Mouse (Mus musculus): Measurements from ENCODE around the gene 4931414P19Rik.
"Not testable (repeated sequence)": the region's sequence is repeated elsewhere in the genome, so short reads cannot be mapped to it uniquely, and the experiment has no call there.

Gene 4931414P19Rik

GRCm38 (mm10) chr14:54624976-54625375 lies 19.2 kb upstream of the 4931414P19Rik start:
- no peak for DNase-seq

DNA sequence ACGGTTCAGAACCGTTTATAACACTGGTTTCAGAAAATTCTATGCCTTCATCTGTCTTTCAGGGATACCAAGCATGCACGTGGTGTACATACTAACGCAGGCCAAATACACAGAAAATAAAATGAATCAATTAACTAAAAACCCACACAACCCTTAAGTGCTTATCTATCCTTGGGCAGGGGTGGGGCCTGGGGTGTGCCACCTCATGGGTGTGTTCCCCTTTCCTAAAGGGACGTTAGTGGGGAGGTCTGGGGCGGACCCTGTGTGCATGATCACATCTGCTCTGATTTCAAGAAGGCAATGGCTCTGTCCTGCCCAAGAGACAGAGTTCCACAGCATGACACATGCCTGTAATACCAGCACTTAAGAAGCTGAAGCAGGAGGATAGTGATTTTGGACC lies 17.5 kb upstream of the 4931414P19Rik start:
- DNase-seq: no peak

- no peak for DNase-seq
Observed at GRCm38 (mm10) chr14:54621133-54621532, 15.3 kb upstream of the 4931414P19Rik start, which contains the start of gene Psmb11. Gene Psmb11, plus strand, starts transcription at chr14:54621433.

GRCm38 (mm10) chr14:54617897-54618365 lies 12.1 kb upstream of the 4931414P19Rik start, which contains the start of gene Psmb5:
Gene Psmb5, minus strand, starts transcription at chr14:54618022.
- peak; percentile 73 to 81 for DNase-seq

- DNase-seq: no peak
Observed at GRCm38 (mm10) chr14:54617152-54617896, 11.5 kb upstream of the 4931414P19Rik start.

GRCm38 (mm10) chr14:54616226-54616825 lies 10.5 kb upstream of the 4931414P19Rik start:
- DNase-seq: no peak

DNA sequence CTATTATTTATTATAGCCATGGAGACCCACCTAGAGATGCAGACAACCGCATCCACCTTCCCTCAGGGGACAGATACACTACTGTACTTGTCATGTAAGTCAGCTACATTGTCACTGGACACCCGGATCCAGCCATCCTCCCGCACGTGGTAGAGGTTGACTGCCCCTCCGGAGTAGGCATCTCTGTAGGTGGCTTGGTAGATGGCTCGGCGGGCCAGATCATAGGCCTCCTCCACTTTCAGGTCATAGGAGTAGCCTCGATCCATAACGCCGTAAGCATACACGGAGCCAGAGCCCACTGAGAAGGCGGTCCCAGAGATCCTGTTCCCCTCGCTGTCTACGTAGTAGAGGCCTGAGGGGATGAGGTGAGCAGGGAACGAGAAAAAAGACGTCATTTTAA lies 8.3 kb upstream of the 4931414P19Rik start:
- DNase-seq: not testable (repeated sequence)

GRCm38 (mm10) chr14:54610648-54611047 lies 4.9 kb upstream of the 4931414P19Rik start:
- DNase-seq: no peak

GRCm38 (mm10) chr14:54609962-54610361 lies 4.2 kb upstream of the 4931414P19Rik start:
- peak in 1 of 2 experiments; percentile 20 for DNase-seq

DNA sequence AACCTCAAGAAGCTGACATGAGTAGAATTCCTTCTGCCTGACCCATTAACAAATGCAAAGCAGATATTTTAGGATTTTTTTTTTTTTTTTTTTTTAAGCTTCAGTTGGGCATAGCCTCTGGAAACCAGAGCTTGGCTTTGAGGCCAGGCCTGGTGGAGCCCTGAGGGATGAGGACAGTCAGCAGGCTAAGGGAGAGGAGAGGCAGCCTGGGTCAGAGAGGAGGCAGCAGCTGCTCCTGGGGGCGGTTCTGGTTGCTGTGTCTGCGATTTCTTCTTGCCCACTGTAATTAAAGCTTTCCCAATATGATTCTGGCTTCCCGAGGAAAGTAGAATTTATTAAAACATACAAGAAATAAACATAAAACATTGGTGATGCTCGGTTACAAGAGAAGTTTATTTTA lies 3.5 kb upstream of the 4931414P19Rik start:
- no peak for DNase-seq

GRCm38 (mm10) chr14:54607226-54607625 lies 1.4 kb upstream of the 4931414P19Rik start:
- DNase-seq: no peak

DNA sequence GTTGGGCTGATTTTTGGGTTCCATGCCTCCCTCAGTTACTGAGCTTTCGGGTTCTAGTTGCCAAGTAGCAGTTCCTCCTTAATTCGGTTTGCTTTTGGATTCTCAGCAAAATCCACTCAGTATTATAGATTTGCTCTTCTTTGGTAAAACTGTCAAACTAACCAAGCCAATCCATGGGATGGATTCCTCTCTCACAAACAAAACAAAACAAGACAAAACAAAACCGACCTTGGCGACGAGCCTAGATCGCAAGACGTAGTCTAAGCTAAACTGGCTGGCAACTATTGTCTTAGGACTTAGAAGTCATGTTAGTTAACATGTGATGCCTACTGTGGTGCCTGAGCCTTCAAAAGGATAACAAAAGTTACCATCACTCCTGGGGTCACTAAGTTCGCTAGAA lies 2.1 kb downstream of the 4931414P19Rik start:
- no peak for DNase-seq

DNA sequence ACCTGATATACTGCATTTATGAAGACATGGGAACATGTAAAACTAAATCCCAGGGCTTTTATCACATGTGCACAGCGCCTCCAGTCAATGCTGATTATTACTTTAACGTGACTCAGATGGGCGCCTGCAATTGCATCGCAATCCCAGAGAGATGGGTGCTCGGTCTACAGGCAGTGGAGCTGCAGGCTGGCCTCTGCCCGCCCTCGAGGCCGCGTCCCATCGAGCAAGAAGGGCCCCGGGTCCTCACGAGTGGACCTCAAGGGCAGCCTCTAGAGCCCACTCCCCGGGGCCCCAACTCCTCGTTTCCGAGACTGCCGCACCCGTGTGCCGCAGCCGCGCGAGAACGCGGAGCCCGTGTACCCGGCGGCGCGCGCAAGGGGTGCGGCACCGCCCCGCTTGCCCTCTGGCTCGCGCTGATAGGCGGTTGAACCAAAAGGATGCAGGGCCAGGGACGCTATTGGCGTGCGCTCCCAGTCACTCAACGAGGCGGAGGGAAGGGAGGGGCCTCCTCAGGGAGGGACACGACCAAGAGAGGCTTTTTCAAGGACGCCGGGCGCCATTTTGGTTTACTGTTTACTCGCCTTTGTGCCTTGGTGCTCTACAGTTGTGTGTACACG lies 2.6 kb downstream of the 4931414P19Rik start:
- DNase-seq: peak; percentile 91 to 92

- peak in 1 of 2 experiments; percentile 10 for DNase-seq
Observed at GRCm38 (mm10) chr14:54602613-54603012, 3.2 kb downstream of the 4931414P19Rik start.

GRCm38 (mm10) chr14:54601601-54602000 lies 4.2 kb downstream of the 4931414P19Rik start:
- DNase-seq: no peak

GRCm38 (mm10) chr14:54597084-54597483 lies 8.7 kb downstream of the 4931414P19Rik start:
- no peak for DNase-seq

DNA sequence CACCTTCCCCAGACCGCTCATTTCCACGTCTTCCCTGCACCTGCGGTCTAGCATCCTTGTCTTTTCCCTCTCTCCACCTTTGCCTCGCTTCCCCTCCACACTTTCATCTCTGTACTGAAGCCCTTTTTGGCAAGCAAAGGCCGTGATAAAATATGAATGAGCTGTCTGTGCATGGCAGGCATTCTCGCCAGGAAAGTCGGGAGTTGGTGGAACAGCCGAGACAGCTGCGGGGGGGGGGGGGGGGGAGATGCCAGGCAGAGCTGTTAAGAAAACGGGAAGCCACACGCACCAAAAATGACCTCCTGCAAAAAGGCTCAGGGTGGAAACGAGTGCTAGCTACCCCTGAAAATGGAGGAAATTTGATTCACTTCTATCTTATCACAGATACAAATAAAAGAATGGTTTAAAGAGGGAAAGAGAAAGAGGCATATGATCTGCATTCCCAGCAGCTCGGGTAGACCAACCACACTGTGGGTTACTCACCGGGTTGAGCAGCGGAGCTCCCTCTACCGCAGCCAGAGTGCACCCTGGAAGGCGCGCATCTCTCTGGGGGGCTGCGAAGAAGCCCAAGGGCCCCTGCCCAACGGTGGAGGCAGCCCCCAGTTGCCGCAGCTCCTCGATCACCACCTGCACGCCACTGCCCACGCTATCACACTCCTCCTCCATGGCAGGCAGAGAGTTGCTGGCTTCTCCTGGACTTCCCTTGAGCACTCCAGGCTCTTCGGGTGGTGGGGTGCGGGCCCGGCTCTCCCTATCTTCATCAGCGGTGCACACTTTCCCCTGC lies 11.0 kb downstream of the 4931414P19Rik start:
- no peak for DNase-seq

- no peak for DNase-seq
Observed at GRCm38 (mm10) chr14:54594055-54594454, 11.7 kb downstream of the 4931414P19Rik start.

- DNase-seq: no peak
Observed at GRCm38 (mm10) chr14:54592319-54592934, 13.4 kb downstream of the 4931414P19Rik start.

DNA sequence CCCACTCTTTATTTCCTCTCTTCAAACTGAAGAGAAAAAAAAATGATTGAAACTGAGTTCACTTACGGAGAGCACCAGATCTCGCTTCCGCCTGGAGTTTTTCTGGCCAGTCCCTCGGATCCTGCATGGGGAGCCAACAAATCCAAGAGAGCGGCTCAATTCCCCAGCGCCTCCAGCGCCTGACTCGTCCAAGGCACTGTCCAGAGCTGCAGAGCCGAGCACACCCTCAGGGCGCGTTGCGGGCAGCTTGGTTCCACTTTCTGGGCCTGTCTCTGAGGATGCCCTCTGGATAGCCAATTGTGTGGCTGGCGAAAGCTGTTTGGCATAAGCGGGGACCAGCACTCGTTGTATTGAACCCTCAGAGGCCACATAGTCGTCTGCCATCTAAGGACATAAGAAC lies 14.7 kb downstream of the 4931414P19Rik start:
- DNase-seq: no peak

- peak in 1 of 2 experiments; percentile 41 for DNase-seq
Observed at GRCm38 (mm10) chr14:54583681-54584338, 22.0 kb downstream of the 4931414P19Rik start.

- no peak for DNase-seq
Observed at GRCm38 (mm10) chr14:54582536-54582935, 23.3 kb downstream of the 4931414P19Rik start.
